Mouse (Mus musculus) E14TG2a.4 (cell line): Measurements from ENCODE around the gene Cog1.
"Not testable (repeated sequence)": the region's sequence is repeated elsewhere in the genome, so short reads cannot be mapped to it uniquely, and the experiment has no call there.

Experiments
- H3K27me3 ChIP-seq: 2 replicates; pipeline ENCODE4 v1.6.1; 2014; ENCODE audit warnings: low read length, control low read depth; ENCODE audit not compliant: insufficient read depth
- H3K36me3 ChIP-seq: 2 replicates; pipeline ENCODE4 v1.6.1; 2014; ENCODE audit warnings: low read length, control low read depth; ENCODE audit not compliant: insufficient read depth
- H3K4me1 ChIP-seq: replicated peaks from 2 replicates; pipeline ENCODE4 v1.6.1; 2014; ENCODE audit warnings: low read depth, low read length, control low read depth
- H3K4me3 ChIP-seq: replicated peaks from 2 replicates; pipeline ENCODE4 v1.5.1; 2014; ENCODE audit warnings: mild to moderate bottlenecking, low read length
- H3K9me3 ChIP-seq: 2 replicates; pipeline ENCODE4 v1.6.1; 2014; ENCODE audit warnings: low read length, control low read depth
- CTCF ChIP-seq: conservative IDR thresholded peaks from 2 replicates; pipeline ENCODE4 v1.5.1; 2014; ENCODE audit warnings: low read length
- NANOG ChIP-seq: IDR thresholded peaks from 2 replicates; pipeline ENCODE4 v1.6.1; 2014; ENCODE audit warnings: borderline replicate concordance, low read length, mixed read lengths
- POU5F1 ChIP-seq: IDR thresholded peaks from 2 replicates; pipeline ENCODE4 v1.6.1; 2014; ENCODE audit warnings: low read length, borderline replicate concordance

Gene Cog1

GRCm38 (mm10) chr11:113654561-113655270 lies 5.7 kb downstream of the Cog1 start:
- Histone ChIP-seq H3K36me3 (peaks cover 78% of the 10 kb centered on the region), H3K9me3 (no peaks in the 10 kb centered on the region), H3K27me3 (no peaks in the 10 kb centered on the region), H3K4me1 (peaks cover 64% of the 10 kb centered on the region), H3K4me3 (no peak overlapping the region)
- TF ChIP-seq NANOG (no peak), POU5F1 (no peak)

GRCm38 (mm10) chr11:113656511-113656932 lies 7.6 kb downstream of the Cog1 start:
- H3K9me3 ChIP-seq: no peaks in the 10 kb centered on the region
- no peak overlapping the region for H3K4me3 ChIP-seq
- TF ChIP-seq NANOG (no peak), POU5F1 (no peak)
- peaks cover 56% of the 10 kb centered on the region for H3K4me1 ChIP-seq
- H3K36me3 ChIP-seq: peaks cover 94% of the 10 kb centered on the region
- H3K27me3 ChIP-seq: no peaks in the 10 kb centered on the region

GRCm38 (mm10) chr11:113657221-113657620 lies 8.3 kb downstream of the Cog1 start:
- TF ChIP-seq CTCF: no peak
- TF ChIP-seq POU5F1: no peak
- Histone ChIP-seq H3K9me3 (no peaks in the 10 kb centered on the region), H3K27me3 (no peaks in the 10 kb centered on the region), H3K36me3 (peaks cover 97% of the 10 kb centered on the region), H3K4me3 (no peak overlapping the region), H3K4me1 (peaks cover 55% of the 10 kb centered on the region)

- Histone ChIP-seq H3K27me3 (no peaks in the 10 kb centered on the region), H3K36me3 (peaks cover 97% of the 10 kb centered on the region), H3K9me3 (no peaks in the 10 kb centered on the region), H3K4me3 (no peak overlapping the region), H3K4me1 (peaks cover 53% of the 10 kb centered on the region)
- no peak for TF ChIP-seq POU5F1
- no peak for TF ChIP-seq NANOG
- TF ChIP-seq CTCF: no peak
These were observed 9.3 kb downstream of the Cog1 start for GRCm38 (mm10) chr11:113658319-113658718.

GRCm38 (mm10) chr11:113658763-113659162 lies 9.8 kb downstream of the Cog1 start:
- H3K36me3 ChIP-seq: peaks cover 97% of the 10 kb centered on the region
- peaks cover 56% of the 10 kb centered on the region for H3K4me1 ChIP-seq
- H3K27me3 ChIP-seq: no peaks in the 10 kb centered on the region
- no peak overlapping the region for H3K4me3 ChIP-seq
- H3K9me3 ChIP-seq: no peaks in the 10 kb centered on the region
- TF ChIP-seq POU5F1: no peak
- TF ChIP-seq NANOG: no peak
- TF ChIP-seq CTCF: no peak

- H3K4me3 ChIP-seq, H3K27me3 ChIP-seq, H3K9me3 ChIP-seq: not testable (repeated sequence)
- 0 out of 2 replicates have a peak, but pooled peaks have one; percentile 15 for TF ChIP-seq CTCF
- H3K36me3 ChIP-seq: peaks cover 97% of the 10 kb centered on the region
- H3K4me1 ChIP-seq: peaks cover 56% of the 10 kb centered on the region
These were observed 11.2 kb downstream of the Cog1 start for GRCm38 (mm10) chr11:113660213-113660612.

- H3K36me3 ChIP-seq: peaks cover 97% of the 10 kb centered on the region
- TF ChIP-seq POU5F1 (no peak), CTCF (no peak), NANOG (no peak)
- no peaks in the 10 kb centered on the region for H3K9me3 ChIP-seq
- H3K4me1 ChIP-seq: peaks cover 54% of the 10 kb centered on the region
- H3K27me3 ChIP-seq: no peaks in the 10 kb centered on the region
- H3K4me3 ChIP-seq: no peak overlapping the region
These were observed 12.0 kb downstream of the Cog1 start for GRCm38 (mm10) chr11:113660940-113661339.

GRCm38 (mm10) chr11:113661835-113662351 lies 12.9 kb downstream of the Cog1 start:
- no peak for TF ChIP-seq POU5F1
- TF ChIP-seq CTCF: no peak
- no peak for TF ChIP-seq NANOG
- Histone ChIP-seq H3K9me3 (no peaks in the 10 kb centered on the region), H3K36me3 (peaks cover 87% of the 10 kb centered on the region), H3K4me1 (peaks cover 54% of the 10 kb centered on the region), H3K27me3 (no peaks in the 10 kb centered on the region), H3K4me3 (no peak overlapping the region)

- peaks cover 53% of the 10 kb centered on the region for H3K4me1 ChIP-seq
- TF ChIP-seq CTCF: no peak
- TF ChIP-seq POU5F1: no peak
- no peak for TF ChIP-seq NANOG
These were observed 15.3 kb downstream of the Cog1 start for GRCm38 (mm10) chr11:113664279-113664678.

More at GRCm38 (mm10) chr11:113664279-113664678, 15.3 kb downstream of the Cog1 start:
- no peak overlapping the region for H3K4me3 ChIP-seq
- peaks cover 88% of the 10 kb centered on the region for H3K36me3 ChIP-seq
- no peaks in the 10 kb centered on the region for H3K9me3 ChIP-seq
- no peaks in the 10 kb centered on the region for H3K27me3 ChIP-seq
